Mouse (Mus musculus) adrenal gland (tissue): ENCODE data around the gene Gal3st2.
"Not testable (repeated sequence)": the region's sequence is repeated elsewhere in the genome, so short reads cannot be mapped to it uniquely, and the experiment has no call there.

Experiments
- intact Hi-C: fragments of 180-260 bp; cut with DNase I; formaldehyde crosslinking; loops from one replicate; pipeline ENCODE4 v1.15.1; 2025

Gene Gal3st2

DNA sequence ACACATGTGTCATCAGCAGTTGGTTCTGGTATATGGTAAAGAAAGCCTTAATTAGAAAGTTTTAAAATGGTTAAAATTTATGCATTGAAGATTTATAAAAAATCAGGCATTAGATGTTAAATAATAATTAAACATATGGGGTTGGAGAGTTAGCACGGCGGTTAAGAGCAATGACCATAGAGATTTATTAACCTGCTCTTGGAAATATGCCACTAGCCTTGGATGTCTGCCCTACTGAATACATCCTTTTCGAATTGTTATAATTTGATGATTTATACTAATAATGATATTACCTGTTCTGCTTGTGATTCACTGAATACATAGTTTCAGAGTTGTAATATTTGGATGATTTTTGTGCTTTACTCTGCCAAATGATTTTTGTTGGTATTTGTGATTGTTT lies 3.1 kb upstream of the Gal3st2 start:
- intact Hi-C loops = no loop called here

DNA sequence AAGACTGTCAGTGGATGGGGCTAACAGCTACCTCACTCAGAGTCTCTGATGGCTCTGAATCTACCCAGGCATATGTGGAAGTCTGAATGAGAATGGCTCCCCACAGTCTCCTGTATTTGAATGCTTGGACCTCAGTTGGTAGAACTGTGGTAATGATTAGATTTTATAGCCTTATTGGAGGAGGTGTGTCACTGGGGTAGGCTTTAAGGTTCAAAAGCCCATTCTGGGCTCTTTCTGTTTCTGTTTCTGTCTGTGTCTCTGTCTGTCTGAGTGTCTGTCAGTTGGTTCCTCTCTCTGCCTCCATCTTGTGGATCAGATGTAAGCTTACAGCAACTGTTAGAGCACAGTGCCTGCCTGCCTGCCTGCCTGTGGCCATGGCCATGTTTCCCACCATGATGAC lies 1.5 kb upstream of the Gal3st2 start:
- intact Hi-C loops = no loop called here

DNA sequence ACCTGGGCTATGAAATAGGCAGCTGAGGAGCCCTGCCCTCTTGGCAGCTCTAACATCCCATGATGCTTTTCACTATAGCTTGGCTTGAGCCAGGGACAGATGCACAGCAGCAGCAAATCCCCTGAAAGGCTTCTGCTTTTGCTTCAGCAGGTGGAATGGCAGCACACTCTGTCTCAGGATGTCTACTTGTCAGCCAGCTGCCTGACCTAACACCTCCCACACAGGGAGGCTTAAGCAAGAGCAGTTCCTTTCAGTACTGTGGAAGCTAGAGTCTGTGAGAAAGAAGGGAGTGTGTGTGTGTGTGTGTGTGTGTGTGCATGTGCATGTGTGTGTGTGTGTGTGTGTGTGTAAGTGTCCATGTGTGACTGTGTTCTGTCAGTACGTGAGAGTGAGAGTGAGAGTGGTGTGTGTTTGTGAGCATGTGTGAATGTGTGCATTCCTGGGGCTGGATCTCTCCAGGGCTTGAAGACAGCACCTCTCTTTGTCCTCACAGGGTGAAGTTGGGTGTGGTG lies 10.5 kb downstream of the Gal3st2 start:
- intact Hi-C loops = not testable (repeated sequence)

DNA sequence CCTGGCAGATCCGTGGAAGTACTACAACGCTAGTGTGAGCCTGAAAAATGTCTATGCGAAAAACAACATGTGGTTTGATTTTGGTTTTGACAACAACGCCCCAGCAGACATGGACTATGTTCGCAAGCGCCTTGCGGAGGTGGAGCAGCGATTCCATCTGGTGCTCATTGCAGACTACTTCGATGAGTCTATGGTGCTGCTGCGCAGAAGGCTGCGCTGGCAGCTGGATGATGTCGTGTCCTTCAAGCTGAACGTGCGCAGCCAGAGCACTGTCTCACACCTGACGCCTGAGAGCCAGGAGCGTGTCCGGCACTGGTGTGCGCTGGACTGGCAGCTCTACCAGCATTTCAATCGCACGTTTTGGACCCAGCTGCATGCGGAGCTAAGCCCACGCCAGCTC lies 13.3 kb downstream of the Gal3st2 start:
- intact Hi-C loops = not testable (repeated sequence)

DNA sequence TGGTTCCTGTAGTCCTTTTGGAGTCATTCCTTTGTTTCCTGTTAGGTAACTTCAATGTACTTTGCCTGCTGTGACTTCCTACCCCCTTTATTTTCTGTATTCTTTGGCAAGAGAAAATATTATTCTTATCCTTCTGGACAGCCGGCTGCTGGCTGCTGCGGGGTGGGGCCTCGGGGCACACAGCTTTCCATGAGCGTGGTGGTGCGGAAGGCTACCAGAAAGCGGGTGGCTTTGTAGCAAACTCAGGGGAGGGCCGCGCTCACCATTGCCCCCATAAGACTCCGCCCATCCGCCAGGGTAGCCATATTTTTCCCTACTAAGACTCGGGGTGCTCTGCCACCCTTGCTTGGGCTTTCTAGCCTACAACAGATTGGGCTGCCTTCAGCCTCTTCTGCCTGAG lies 20.7 kb downstream of the Gal3st2 start:
- intact Hi-C loops = not testable (repeated sequence)

DNA sequence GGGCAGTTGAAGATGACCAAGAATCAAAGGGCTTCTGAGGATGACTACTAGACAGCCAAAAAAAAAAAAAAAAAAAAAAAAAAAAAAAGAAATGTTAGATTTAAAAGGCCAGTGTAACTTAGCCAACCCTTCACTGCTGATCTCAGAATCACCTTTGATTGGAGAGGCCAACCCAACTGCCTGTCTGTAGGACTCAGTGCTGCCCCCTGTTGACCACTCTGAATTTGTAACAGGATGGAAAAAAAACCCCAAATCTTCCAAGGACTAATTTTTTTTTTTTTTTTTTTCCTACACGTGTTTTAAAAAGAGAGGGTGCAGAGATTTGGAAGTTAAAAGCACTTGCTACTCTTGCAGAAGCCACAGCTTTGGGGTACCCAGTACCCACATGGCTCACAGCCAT lies 29.8 kb downstream of the Gal3st2 start:
- intact Hi-C loops = loop anchor here (10.0 kb wide), 1 partner anchor 56 kb away; no protein-coding TSS in a partner anchor

DNA sequence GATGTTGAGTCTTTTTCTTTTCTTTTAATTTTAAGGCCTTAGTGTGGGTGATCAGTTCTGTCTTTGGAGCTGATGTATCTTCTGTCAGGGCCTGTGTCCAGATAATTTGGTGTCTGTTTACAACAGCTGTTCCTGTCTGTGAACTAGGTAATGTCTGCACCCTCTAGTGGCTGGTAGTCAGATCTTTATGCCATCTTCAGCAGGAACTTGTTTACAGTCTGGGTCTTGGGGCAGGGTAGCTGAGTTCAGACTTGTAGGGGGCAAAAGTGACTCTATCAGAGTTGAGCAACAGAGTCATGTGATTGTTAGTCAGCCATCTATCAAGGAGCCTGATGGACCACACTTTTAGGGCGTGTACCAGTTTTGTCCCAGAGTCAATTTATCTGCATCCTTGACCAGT lies 36.3 kb downstream of the Gal3st2 start:
- intact Hi-C loops = loop anchor here (10.0 kb wide), 1 partner anchor 63 kb away; no protein-coding TSS in a partner anchor

DNA sequence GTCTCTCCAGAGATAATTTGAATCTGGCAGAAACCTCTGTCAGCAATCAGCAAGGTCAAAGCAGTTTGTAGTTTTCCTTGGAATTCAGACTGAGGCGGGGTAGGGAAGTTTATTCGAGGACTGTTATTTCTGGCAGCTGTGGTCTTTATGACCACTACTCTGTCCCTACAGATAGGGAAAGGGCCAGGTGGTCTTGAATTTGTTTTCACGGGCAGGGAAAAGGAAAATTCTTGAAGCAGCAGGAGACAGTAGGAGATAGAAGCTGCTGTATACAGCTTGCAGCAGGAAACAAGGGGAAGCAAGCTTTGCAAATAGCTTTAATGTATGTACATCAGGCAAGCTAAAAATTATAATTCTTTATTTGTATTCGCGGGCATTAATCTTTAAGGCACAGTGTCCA lies 40.2 kb downstream of the Gal3st2 start:
- intact Hi-C loops = not testable (repeated sequence)

DNA sequence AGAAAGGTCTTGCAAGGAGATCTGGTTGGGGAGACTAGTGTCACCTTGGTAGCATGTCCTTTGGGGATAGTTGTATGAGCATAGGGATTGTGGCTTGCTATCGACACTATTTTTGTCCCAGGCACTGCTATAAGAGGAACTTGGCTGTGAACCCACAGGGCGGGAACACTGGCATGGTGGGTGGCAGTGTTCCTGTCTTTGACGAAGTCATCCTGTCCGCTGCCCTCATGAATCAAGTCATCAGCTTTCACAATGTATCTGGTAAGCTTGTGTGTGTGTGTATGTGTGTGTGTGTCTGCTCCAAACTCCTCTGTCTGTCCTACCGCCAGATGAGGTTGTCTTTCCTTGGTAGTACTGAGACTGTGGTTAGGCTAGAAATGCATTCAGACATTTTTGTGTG lies 45.6 kb downstream of the Gal3st2 start:
- intact Hi-C loops = not testable (repeated sequence)

DNA sequence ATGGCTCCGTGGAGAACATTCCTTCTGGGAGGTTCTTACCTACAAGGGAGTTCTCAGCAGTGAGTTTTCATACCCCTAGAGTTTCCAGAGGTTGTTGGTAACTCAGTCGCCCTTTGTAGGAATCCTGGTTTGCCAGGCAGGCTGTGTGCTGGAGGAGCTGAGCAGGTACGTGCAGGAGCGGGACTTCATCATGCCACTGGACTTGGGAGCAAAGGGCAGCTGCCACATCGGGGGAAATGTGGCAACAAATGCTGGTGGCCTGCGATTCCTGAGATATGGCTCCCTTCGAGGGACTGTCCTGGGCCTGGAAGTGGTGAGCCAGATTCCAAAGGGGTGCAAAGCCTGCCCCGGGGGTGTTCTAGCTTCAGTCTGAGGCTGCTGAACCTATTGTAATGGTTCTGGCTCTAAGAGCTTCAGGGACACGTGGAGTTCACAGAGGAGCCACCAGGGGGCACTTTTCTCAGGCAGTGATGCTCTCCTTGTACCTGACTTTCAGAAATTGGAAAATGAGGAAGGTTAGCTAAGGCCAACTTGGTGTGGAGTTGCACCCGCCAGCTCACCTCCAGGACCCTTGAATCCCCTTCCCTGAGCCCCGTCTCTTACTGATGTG lies 48.0 kb downstream of the Gal3st2 start:
- intact Hi-C loops = not testable (repeated sequence)

DNA sequence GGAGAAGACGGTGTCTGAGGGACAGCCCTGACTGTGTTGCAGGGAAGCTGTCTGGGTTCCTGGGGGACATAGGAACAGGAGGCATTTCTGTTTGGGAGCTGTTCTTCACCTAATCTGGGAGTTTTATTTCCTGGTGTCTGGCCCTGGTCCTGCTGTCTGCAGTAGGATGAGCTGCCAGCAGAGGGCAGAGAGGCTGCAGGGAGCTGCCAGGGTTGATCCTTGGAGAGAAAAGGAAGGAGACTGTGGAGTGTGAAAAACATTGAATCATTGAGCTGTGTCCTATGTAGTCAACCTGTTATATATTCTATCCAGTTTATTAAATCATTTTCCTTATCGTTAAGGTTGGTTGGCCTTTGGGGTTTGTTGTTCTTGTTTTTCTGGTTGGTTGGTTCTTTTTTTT lies 50.8 kb downstream of the Gal3st2 start:
- intact Hi-C loops = not testable (repeated sequence)

DNA sequence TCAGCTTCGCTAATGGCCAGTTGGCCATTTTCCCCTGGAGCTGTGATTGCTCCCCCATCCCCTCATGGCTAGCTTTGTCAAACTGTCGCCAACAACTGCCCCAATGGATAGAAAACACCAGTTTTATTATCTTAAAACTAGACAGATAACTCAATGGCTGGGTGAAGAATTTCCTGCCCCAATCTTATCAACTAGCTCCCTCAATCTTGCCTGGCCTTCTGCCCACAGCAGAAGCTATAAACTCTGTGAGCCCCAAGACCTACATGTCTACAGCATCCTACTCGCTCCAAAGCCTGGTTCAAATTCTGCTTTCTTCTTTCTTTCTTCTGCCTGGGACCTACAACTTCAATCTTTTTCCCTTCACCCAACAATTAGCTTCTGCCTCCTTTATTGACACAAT lies 56.1 kb downstream of the Gal3st2 start:
- intact Hi-C loops = not testable (repeated sequence)

DNA sequence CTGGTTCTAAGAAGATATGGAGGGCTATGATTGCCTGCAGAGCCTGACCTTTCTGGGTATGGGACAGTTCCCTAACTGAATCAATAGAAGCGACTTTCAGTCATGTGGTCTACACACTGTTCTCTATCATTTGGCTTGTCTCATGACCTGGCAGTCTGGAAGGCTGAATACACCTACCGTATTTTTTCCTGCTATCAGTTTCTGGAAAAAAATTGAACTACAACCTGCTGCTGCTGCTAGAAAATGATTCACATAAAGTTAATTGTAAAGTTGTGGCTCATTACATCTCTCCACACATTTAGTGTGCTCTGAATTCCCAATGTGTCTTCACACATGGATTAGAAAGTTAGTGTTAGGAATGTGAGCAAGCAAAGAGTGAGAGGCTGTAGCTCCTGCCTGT lies 56.9 kb downstream of the Gal3st2 start, which contains the start of gene Gal3st2b:
Gene Gal3st2b, plus strand, starts transcription at position 301 of the 400 bp plus-strand sequence.
- intact Hi-C loops = not testable (repeated sequence)

DNA sequence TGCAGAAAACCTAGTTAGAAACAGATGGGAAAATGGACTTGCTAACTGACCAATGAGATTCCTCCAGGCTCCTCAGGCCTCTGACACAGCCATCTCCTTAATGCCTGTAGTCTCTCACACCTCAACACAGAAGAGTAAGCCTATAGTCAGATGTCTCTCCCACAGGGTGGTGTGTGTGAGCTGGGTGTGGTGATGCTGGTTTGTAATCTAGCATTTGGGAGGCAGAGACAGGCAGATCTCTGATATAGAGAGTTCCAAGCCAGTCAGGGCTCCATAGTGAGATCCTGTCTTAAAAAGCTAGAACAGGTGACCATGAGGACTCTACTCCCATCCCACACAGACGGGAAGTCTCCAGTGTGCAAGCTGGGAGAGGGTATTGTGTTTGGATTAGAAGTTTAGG lies 57.7 kb downstream of the Gal3st2 start:
- intact Hi-C loops = not testable (repeated sequence)

DNA sequence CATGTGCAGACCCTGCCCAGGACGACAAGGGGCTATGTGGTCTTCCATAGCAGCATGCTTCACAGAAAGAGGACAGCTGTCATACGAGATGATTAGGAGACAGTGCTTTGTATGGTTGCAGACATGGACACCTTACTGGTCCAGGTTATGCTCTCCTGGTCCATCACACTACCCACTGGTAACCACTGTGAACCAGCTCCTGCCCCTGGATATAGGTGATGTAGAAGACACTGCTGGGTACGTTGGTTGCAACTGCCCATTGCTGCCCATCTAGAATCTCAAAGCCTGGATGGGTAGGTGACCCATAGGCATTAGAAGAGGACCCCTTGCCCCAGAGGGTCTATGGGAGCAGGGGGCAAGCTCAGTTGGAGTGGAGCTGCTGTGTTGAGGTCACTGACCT lies 58.2 kb downstream of the Gal3st2 start:
- intact Hi-C loops = not testable (repeated sequence)

DNA sequence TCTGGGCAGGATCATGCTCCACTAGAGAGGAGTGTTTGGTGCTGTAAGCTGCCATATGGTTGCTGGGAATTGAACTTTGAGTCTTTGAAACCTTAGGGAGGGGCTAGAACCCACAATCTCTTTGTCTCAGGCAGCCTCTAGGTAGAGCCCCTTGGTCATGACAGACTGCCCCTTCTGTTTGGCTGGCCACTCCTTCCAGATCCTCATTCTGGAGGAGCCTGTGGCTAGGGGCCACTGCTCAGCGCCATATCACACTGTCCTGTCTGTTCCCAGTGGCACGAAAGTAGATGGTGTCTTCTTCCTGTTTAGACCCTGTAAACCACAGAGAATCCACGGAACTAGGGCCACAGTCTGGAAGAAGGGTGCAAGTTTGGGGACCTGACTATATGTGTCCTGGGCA lies 61.5 kb downstream of the Gal3st2 start:
- intact Hi-C loops = not testable (repeated sequence)

DNA sequence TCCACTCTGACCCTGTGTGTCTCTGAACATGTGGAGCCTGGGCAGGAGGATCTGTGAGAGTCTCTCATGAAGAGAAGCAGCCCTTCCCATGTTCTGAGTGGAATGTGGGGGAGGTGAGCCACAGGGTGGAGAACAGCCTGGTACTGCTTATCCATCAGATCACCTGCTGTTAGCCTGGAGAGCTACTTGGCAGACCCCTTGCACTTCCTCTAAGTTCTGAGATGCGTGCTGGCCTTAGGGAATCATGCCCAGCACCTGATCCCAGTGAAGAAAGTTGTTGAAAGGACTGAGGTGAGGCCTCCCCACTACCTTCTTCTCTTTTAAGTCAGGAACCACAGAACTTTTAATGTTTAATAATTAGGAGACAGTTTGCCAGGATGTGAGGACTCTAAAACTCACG lies 62.0 kb downstream of the Gal3st2 start:
- intact Hi-C loops = not testable (repeated sequence)
